Mouse (Mus musculus) thymus, postnatal 10 days (tissue): ENCODE measurements around the gene Tmem236.

Source experiments
- DNase-seq, 2 experiments: peaks; one replicate each; pipeline ENCODE4 v3.0.0; 2021; ENCODE audit warnings: low spot score in 2 of 2

Tmem236 gene

GRCm38 (mm10) chr2:14174334-14174733, at the start of gene Tmem236:
TSS of gene Tmem236 (plus strand) at chr2:14174523.
- DNase-seq = no peak

- DNase-seq = no peak
Observed at GRCm38 (mm10) chr2:14126387-14126786, 47.9 kb upstream of the Tmem236 start.

GRCm38 (mm10) chr2:14127629-14128028, 46.7 kb upstream of the Tmem236 start:
- DNase-seq = no peak

GRCm38 (mm10) chr2:14130641-14131339, 43.5 kb upstream of the Tmem236 start:
- peak; percentile 18 to 51 for DNase-seq

GRCm38 (mm10) chr2:14132468-14133326, 41.6 kb upstream of the Tmem236 start:
- no peak for DNase-seq

- DNase-seq = no peak
Observed at GRCm38 (mm10) chr2:14136906-14137305, 37.4 kb upstream of the Tmem236 start.

- no peak for DNase-seq
Observed at GRCm38 (mm10) chr2:14139590-14139989, 34.7 kb upstream of the Tmem236 start.

GRCm38 (mm10) chr2:14140044-14140443, 34.3 kb upstream of the Tmem236 start:
- DNase-seq = no peak

GRCm38 (mm10) chr2:14145311-14145710, 29.0 kb upstream of the Tmem236 start:
- DNase-seq = no peak

GRCm38 (mm10) chr2:14146913-14147312, 27.4 kb upstream of the Tmem236 start:
- no peak for DNase-seq

GRCm38 (mm10) chr2:14150829-14151228, 23.5 kb upstream of the Tmem236 start:
- DNase-seq = no peak

- DNase-seq = no peak
Observed at GRCm38 (mm10) chr2:14151854-14152253, 22.5 kb upstream of the Tmem236 start.

- DNase-seq = no peak
Observed at GRCm38 (mm10) chr2:14159047-14159446, 15.3 kb upstream of the Tmem236 start.

GRCm38 (mm10) chr2:14159756-14160155, 14.6 kb upstream of the Tmem236 start:
- DNase-seq = no peak

- DNase-seq = peak in 1 of 2 experiments; percentile 8
Observed at GRCm38 (mm10) chr2:14164459-14165030, 9.8 kb upstream of the Tmem236 start.

GRCm38 (mm10) chr2:14165066-14165465, 9.3 kb upstream of the Tmem236 start:
- no peak for DNase-seq

GRCm38 (mm10) chr2:14165618-14166344, 8.5 kb upstream of the Tmem236 start:
- DNase-seq = no peak

GRCm38 (mm10) chr2:14167721-14168120, 6.6 kb upstream of the Tmem236 start:
- DNase-seq = no peak

- DNase-seq = no peak
Observed at GRCm38 (mm10) chr2:14176460-14177193, 2.3 kb downstream of the Tmem236 start.

GRCm38 (mm10) chr2:14184375-14184774, 10.1 kb downstream of the Tmem236 start:
- no peak for DNase-seq

GRCm38 (mm10) chr2:14190684-14191083, 16.4 kb downstream of the Tmem236 start:
- DNase-seq = peak in 1 of 2 experiments; percentile 7
